Mouse (Mus musculus) adrenal gland, postnatal 25 days (tissue): ENCODE measurements at regions not wholly inside any gene's neighbourhood (a gene's known extent, or its start where the extent isn't known, plus 50 kb on each side); places are given as distances from the start of the nearest gene placed in this dataset.

ENCODE experiments used
- DNase-seq: peaks from one replicate; pipeline ENCODE4 v3.0.0; 2021; ENCODE audit warnings: mixed read lengths

- DNase-seq, result no peak
Measured at GRCm38 (mm10) chr15:59954345-59954744, 62.1 kb downstream of the 4933412E24Rik start.

GRCm38 (mm10) chr15:59953857-59954256, 62.6 kb downstream of the 4933412E24Rik start:
- no peak for DNase-seq

- no peak for DNase-seq
Measured at GRCm38 (mm10) chr15:59950617-59951216, 65.7 kb downstream of the 4933412E24Rik start.

- no peak for DNase-seq
Measured at GRCm38 (mm10) chr15:59945208-59945607, 71.2 kb downstream of the 4933412E24Rik start.

GRCm38 (mm10) chr15:59936486-59936885, 79.9 kb downstream of the 4933412E24Rik start:
- DNase-seq, result no peak

- no peak for DNase-seq
Measured at GRCm38 (mm10) chr15:59913860-59914259, 102.6 kb downstream of the 4933412E24Rik start.

- DNase-seq, result no peak
Measured at GRCm38 (mm10) chr15:59908300-59908699, 108.1 kb downstream of the 4933412E24Rik start.

GRCm38 (mm10) chr15:59905832-59906797, 110.3 kb downstream of the 4933412E24Rik start:
- DNase-seq, result no peak

- DNase-seq, result no peak
Measured at GRCm38 (mm10) chr15:59904741-59905140, 111.7 kb downstream of the 4933412E24Rik start.

- DNase-seq, result no peak
Measured at GRCm38 (mm10) chr15:59888996-59889395, 127.4 kb downstream of the 4933412E24Rik start.

- no peak for DNase-seq
Measured at GRCm38 (mm10) chr15:59888131-59888459, 128.3 kb downstream of the 4933412E24Rik start.

GRCm38 (mm10) chr15:59887381-59888130, 128.9 kb downstream of the 4933412E24Rik start:
- DNase-seq, result no peak

GRCm38 (mm10) chr15:59886036-59886435, 130.4 kb downstream of the 4933412E24Rik start:
- no peak for DNase-seq

GRCm38 (mm10) chr15:59882444-59882843, 134.0 kb downstream of the 4933412E24Rik start:
- DNase-seq, result no peak

GRCm38 (mm10) chr15:59880426-59880825, 136.0 kb downstream of the 4933412E24Rik start:
- no peak for DNase-seq

- no peak for DNase-seq
Measured at GRCm38 (mm10) chr15:59879311-59879710, 137.1 kb downstream of the 4933412E24Rik start.

- no peak for DNase-seq
Measured at GRCm38 (mm10) chr15:59876279-59876742, 140.1 kb downstream of the 4933412E24Rik start.

- DNase-seq, result no peak
Measured at GRCm38 (mm10) chr15:59866701-59867100, 149.7 kb downstream of the 4933412E24Rik start.

GRCm38 (mm10) chr15:59864746-59865499, 151.5 kb downstream of the 4933412E24Rik start:
- DNase-seq, result no peak

- no peak for DNase-seq
Measured at GRCm38 (mm10) chr15:59852271-59853000, 164.0 kb downstream of the 4933412E24Rik start.

GRCm38 (mm10) chr15:59845158-59845739, 171.2 kb downstream of the 4933412E24Rik start:
- DNase-seq, result no peak
